Mouse (Mus musculus): ENCODE data around the gene Fam227b.

Gene Fam227b

GRCm38 (mm10) chr2:126061037-126061773 is 90.6 kb downstream of the Fam227b start:
- no peak for DNase-seq (ENCODE audit: low spot score in 2 of 2)

DNA sequence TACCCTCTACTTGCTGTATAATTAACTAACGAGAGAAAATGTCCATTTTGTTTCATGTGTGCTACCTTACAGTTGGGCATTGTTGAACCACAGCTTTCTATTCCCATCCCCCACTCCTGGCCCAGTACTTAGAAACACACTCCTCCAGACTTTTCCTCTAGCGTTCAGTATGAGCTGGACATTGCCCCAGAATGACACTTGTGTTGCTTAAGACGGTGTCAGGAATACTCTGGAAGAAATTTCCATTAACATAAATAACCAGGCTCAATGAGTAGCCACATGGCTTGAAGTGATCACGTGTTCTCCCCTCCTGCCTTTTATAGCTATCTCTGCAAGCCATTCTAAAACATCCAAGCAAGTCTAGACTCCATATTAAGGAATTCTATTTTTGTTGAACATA is 91.2 kb downstream of the Fam227b start:
- DNase-seq (ENCODE audit: low spot score in 2 of 2), result no peak

- no peak for DNase-seq (ENCODE audit: low spot score in 2 of 2)
Observed at GRCm38 (mm10) chr2:126053657-126054056, 98.1 kb downstream of the Fam227b start.

GRCm38 (mm10) chr2:126052749-126053557 is 98.9 kb downstream of the Fam227b start:
- DNase-seq (ENCODE audit: low spot score in 2 of 2), result no peak

GRCm38 (mm10) chr2:126045621-126046020 is 106.2 kb downstream of the Fam227b start:
- no peak for DNase-seq (ENCODE audit: low spot score in 2 of 2)

DNA sequence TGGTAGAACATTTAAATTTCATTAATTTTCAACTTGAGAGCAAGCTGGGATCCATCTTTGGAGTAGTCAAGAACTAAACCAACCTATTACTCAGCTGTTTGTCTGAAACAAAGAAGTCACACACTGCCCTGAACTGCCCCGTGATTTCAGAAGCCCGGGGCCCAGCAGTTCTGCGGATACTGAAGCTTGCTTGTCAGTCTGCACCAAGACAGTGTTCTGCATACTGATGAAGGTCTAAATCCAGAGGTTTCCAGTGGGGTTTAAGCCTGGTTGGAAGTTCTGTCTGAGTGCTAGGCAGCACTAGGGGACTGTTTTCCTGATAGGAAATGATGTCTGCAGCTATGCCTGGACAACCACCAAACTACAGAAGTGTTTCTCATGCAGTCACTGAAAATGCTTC is 109.1 kb downstream of the Fam227b start:
- no peak for DNase-seq (ENCODE audit: low spot score in 2 of 2)

- no peak for DNase-seq (ENCODE audit: low spot score in 2 of 2)
Observed at GRCm38 (mm10) chr2:126041237-126041636, 110.6 kb downstream of the Fam227b start.

GRCm38 (mm10) chr2:126040651-126041050 is 111.2 kb downstream of the Fam227b start:
- no peak for DNase-seq (ENCODE audit: low spot score in 2 of 2)

GRCm38 (mm10) chr2:126039414-126039891 is 112.4 kb downstream of the Fam227b start:
- no peak for DNase-seq (ENCODE audit: low spot score in 2 of 2)

DNA sequence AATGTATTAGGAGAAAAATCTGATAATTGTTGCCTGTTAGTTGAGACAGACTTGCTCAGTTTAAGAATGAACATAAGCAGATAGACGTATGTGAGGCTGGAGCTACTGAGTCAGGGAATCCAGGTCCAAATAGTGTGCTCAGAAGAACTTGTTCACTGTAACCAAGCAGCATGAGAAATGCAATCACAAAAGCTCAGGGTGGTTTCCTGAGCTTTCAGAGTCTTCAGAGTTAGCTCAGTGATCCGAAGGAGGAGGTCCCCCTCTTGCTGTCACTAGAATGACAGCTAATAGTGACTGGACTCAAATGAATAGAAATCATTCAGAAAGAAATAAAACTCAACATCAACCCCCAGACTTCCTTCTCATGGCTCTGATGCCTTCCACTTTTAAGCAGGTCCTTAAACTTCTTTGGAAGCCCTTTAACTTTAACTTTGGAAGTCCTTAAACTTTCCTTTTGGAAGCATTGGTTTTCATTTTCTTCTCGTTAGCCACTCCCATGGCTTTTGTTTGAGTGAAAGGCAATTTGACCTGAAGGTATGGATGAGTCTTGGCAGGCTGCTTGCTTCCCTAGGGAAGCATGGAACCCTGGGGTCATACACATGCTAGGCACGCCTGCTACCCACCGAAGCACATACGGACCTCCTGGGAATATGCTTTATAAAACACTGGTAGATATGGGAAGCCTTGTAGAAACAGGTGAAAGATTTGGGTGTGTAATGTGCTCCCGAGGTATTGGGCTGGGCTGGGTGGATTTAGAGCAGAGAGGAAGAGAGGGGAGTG is 113.4 kb downstream of the Fam227b start:
- DNase-seq (ENCODE audit: low spot score in 2 of 2), result no peak

GRCm38 (mm10) chr2:126036121-126036520 is 115.7 kb downstream of the Fam227b start:
- DNase-seq (ENCODE audit: low spot score in 2 of 2), result no peak

DNA sequence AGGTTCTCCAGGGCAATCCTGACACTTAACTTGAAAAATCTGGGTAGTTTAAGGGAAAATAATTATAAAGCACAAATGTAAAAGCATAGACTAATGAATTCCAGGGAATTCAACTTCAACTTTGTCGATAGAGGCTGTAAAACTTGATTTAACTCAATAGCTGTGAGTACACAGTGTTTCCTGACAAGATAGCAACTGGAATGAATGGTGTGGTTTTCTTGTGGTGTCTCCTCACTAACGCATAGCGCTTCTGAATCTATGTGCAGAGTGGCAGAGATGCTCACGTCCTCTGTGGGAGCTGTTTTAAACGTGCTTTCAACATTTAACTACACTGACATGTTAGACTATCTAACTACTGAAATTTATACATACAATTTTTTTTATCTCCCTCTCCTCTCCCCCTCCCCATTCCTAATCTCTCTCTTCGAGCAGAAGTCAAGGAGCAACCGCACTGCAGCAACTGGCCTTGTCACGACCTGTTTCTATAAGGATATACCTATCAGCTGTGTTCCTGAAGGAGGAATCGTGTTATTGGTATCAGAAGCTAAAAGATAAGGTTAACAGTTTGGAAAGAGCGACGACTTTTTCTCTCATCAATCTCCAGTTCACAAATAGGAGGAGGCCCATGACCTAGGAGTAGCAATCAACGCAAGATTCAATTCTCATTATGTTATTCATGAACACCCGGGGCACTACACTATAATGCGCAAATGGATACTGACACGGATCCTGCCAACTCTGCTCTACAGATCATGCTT is 116.6 kb downstream of the Fam227b start:
- DNase-seq (ENCODE audit: low spot score in 2 of 2), result no peak

DNA sequence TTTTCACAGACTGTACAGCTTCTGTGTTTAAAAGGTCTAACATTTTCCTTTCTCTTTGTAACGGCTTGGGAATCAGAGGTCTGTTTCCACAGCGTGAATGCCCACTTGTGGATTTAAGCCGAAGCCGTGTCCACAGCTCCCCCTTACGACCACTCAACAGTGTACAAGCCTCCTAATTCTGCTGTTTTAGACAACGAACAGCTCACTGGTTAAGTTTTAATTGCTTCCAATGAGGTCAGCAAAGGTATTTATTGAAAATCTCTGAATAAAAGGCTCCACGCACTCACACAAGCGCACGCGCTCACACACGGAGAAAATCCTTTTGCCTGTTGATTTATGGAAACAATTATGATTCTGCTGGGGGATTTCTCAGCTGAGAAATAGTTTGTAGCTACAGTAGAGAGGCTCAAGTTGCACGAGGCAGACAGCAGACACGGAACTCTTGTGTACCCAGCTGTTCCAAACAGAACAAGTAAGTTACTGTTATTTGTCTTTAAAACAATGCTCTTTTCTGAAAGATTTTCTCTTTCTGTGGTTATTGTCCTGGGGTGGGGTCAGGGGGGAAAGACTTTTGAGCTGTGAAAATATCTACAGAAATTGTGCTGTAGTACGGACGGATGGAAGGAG is 117.3 kb downstream of the Fam227b start, which contains the start of gene Fgf7:
Gene Fgf7 (plus strand): TSS at position 280 of the 627 bp plus-strand sequence.
- peak in 1 of 2 experiments; percentile 17 for DNase-seq (ENCODE audit: low spot score in 2 of 2)

GRCm38 (mm10) chr2:126033114-126033972 is 118.5 kb downstream of the Fam227b start:
- no peak for DNase-seq (ENCODE audit: low spot score in 2 of 2)

DNA sequence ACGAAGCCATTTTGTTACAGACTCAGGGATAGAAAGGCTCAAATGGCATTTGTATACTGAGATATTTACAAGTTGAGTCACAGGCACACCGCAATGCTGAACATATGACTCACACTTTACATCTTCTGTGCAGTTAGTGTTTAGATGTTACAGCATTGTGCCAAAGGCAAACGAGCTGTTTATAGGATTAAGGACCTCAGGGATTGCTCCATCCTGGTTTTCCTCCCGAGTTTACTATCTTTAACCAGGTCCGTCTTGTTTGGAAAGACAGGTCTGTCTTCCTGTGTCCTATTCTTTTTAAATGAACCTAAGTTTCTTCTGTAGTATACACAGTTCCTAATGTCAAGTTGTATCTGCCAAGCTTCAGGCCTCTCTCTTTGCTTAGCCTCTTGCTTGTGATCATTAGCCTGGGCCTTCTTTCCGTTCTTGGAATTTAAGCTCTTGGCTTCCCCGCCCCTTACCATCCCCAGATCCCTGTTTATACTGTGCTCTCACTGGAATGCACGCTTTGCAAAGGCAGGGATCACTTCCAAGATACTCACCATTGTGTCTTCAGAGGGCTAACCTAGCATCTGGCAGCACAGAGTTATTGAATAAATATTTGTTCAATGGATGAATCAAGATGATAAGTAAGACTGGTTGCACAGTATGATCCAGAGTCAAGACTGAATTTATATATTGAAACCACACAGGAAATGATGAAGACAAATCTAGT is 120.5 kb downstream of the Fam227b start:
- no peak for DNase-seq (ENCODE audit: low spot score in 2 of 2)

GRCm38 (mm10) chr2:126015763-126016473 is 135.9 kb downstream of the Fam227b start:
- no peak for DNase-seq (ENCODE audit: low spot score in 2 of 2)

DNA sequence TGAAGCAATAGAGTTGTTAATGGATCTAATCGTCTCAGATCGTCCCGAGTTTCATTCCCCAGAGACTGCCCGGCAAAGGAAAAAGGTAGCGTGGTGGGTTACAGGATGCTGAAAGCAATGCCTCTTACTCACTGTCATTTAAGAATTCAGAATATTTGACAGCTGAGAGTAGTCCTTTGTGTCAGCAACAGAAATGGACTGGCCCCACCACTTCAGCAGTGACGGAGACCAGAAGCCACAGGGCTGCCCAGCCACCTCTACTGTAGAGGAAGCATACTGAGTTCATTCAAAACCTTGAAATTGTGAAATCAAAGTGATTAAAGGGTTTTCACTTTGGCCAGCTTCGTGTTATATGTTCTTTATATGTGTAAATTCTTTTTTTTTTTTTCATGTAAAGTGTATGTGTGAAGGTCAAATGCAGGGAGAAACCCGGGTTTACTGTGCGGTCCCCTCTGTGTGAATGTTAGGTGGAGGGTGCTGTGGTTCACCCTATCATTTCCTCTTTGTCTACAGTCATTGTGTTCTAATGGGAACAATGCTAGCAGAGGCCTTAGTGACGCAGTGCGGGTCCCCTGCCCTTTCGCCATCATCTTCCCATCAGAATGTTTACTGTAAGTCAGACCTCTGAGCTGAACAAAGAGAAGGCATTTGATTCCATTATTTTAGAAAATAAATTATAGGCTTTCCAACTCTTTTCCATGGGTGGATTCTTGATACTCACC is 136.7 kb downstream of the Fam227b start:
- DNase-seq (ENCODE audit: low spot score in 2 of 2), result no peak

GRCm38 (mm10) chr2:126006742-126007141 is 145.1 kb downstream of the Fam227b start:
- DNase-seq (ENCODE audit: low spot score in 2 of 2), result no peak

Data from frontal cortex, postnatal 14 days (tissue).